Mouse (Mus musculus) heart, adult 9 months (tissue): ENCODE measurements around the gene Atp1a2.

ENCODE experiments used
- DNase-seq, 2 experiments: peaks; one replicate each; pipeline ENCODE4 v3.0.0; 2022; ENCODE audit warnings: low spot score in 2 of 2

The Atp1a2 gene

GRCm38 (mm10) chr1:172297611-172298537, at the start of gene Atp1a2:
TSS of gene Atp1a2 (minus strand) at chr1:172298064.
- DNase-seq: peak; percentile 86 to 90

GRCm38 (mm10) chr1:172347382-172347781, 49.5 kb upstream of the Atp1a2 start:
- DNase-seq: no peak

GRCm38 (mm10) chr1:172346707-172347106, 48.8 kb upstream of the Atp1a2 start:
- DNase-seq: no peak

- DNase-seq: no peak
Observed at GRCm38 (mm10) chr1:172344820-172345219, 47.0 kb upstream of the Atp1a2 start.

GRCm38 (mm10) chr1:172343914-172344313, 46.0 kb upstream of the Atp1a2 start:
- no peak for DNase-seq

- DNase-seq: no peak
Observed at GRCm38 (mm10) chr1:172342729-172343128, 44.9 kb upstream of the Atp1a2 start.

- no peak for DNase-seq
Observed at GRCm38 (mm10) chr1:172341386-172341785, 43.5 kb upstream of the Atp1a2 start.

- peak; percentile 33 to 52 for DNase-seq
Observed at GRCm38 (mm10) chr1:172340729-172341321, 43.0 kb upstream of the Atp1a2 start, which contains the start of gene Kcnj10. TSS of gene Kcnj10 (plus strand) at chr1:172341210.

GRCm38 (mm10) chr1:172337411-172338185, 39.7 kb upstream of the Atp1a2 start:
- DNase-seq: no peak

- DNase-seq: no peak
Observed at GRCm38 (mm10) chr1:172335804-172336203, 37.9 kb upstream of the Atp1a2 start.

GRCm38 (mm10) chr1:172333512-172333911, 35.6 kb upstream of the Atp1a2 start:
- no peak for DNase-seq

GRCm38 (mm10) chr1:172332925-172333324, 35.1 kb upstream of the Atp1a2 start:
- DNase-seq: no peak

- DNase-seq: no peak
Observed at GRCm38 (mm10) chr1:172331422-172331947, 33.6 kb upstream of the Atp1a2 start.

- no peak for DNase-seq
Observed at GRCm38 (mm10) chr1:172329616-172330015, 31.8 kb upstream of the Atp1a2 start.

- no peak for DNase-seq
Observed at GRCm38 (mm10) chr1:172329131-172329530, 31.3 kb upstream of the Atp1a2 start, which contains the start of gene Kcnj9. TSS of gene Kcnj9 (minus strand) at chr1:172329318.

GRCm38 (mm10) chr1:172328461-172328860, 30.6 kb upstream of the Atp1a2 start:
- DNase-seq: no peak

GRCm38 (mm10) chr1:172328041-172328440, 30.2 kb upstream of the Atp1a2 start:
- no peak for DNase-seq

GRCm38 (mm10) chr1:172327206-172328001, 29.5 kb upstream of the Atp1a2 start:
- DNase-seq: no peak

GRCm38 (mm10) chr1:172326684-172327083, 28.8 kb upstream of the Atp1a2 start:
- no peak for DNase-seq

- peak in 1 of 2 experiments; percentile 33 for DNase-seq
Observed at GRCm38 (mm10) chr1:172325680-172326535, 28.0 kb upstream of the Atp1a2 start.
